Mouse (Mus musculus): ENCODE data around the gene Smok2a.
"Not testable (repeated sequence)": the region's sequence is repeated elsewhere in the genome, so short reads cannot be mapped to it uniquely, and the experiment has no call there.

Smok2a gene

GRCm38 (mm10) chr17:13221921-13222320, 933 bp downstream of the Smok2a start:
- DNase-seq: not testable (repeated sequence)

GRCm38 (mm10) chr17:13229957-13230356, 9.0 kb downstream of the Smok2a start, which contains the start of gene Smok2b:
TSS of gene Smok2b (plus strand) at chr17:13230257.
- not testable (repeated sequence) for DNase-seq

- DNase-seq: not testable (repeated sequence)
Measured at GRCm38 (mm10) chr17:13239461-13239860, 18.5 kb downstream of the Smok2a start.

- not testable (repeated sequence) for DNase-seq
Measured at GRCm38 (mm10) chr17:13240807-13241727, 20.1 kb downstream of the Smok2a start.

GRCm38 (mm10) chr17:13254786-13255185, 33.8 kb downstream of the Smok2a start:
- not testable (repeated sequence) for DNase-seq

Measured in right cerebral cortex, adult 18-20 months (tissue).